Mouse (Mus musculus): ENCODE results near the gene Gm6793.

Gene Gm6793

GRCm38 (mm10) chr8:111967246-111967870, 47.5 kb downstream of the Gm6793 start:
- no peaks in the 10 kb centered on the region for H3K36me3 ChIP-seq (ENCODE audit: control insufficient read depth, insufficient read depth, low read length, poor library complexity, severe bottlenecking)
- no peak for DNase-seq (ENCODE audit: low read depth, low spot score)
- no peaks in the 10 kb centered on the region for H3K27me3 ChIP-seq (ENCODE audit: control insufficient read depth, insufficient read depth, low read length, poor library complexity, severe bottlenecking)

GRCm38 (mm10) chr8:111964849-111965561, 49.8 kb downstream of the Gm6793 start:
- Histone ChIP-seq H3K27me3 (ENCODE audit: control insufficient read depth, insufficient read depth, low read length, poor library complexity, severe bottlenecking) (no peaks in the 10 kb centered on the region), H3K36me3 (ENCODE audit: control insufficient read depth, insufficient read depth, low read length, poor library complexity, severe bottlenecking) (no peaks in the 10 kb centered on the region)
- DNase-seq (ENCODE audit: low read depth, low spot score), result no peak

GRCm38 (mm10) chr8:111964351-111964750, 50.5 kb downstream of the Gm6793 start:
- no peaks in the 10 kb centered on the region for H3K27me3 ChIP-seq (ENCODE audit: control insufficient read depth, insufficient read depth, low read length, poor library complexity, severe bottlenecking)
- H3K36me3 ChIP-seq (ENCODE audit: control insufficient read depth, insufficient read depth, low read length, poor library complexity, severe bottlenecking), result no peaks in the 10 kb centered on the region
- no peak for DNase-seq (ENCODE audit: low read depth, low spot score)

GRCm38 (mm10) chr8:111963546-111963945, 51.3 kb downstream of the Gm6793 start:
- DNase-seq (ENCODE audit: low read depth, low spot score), result no peak
- no peaks in the 10 kb centered on the region for H3K27me3 ChIP-seq (ENCODE audit: control insufficient read depth, insufficient read depth, low read length, poor library complexity, severe bottlenecking)
- H3K36me3 ChIP-seq (ENCODE audit: control insufficient read depth, insufficient read depth, low read length, poor library complexity, severe bottlenecking), result no peaks in the 10 kb centered on the region

All from splenic B cell, adult 2 months (primary cell).